Mouse (Mus musculus) ES-Bruce4 (cell line): ENCODE data around the gene Cdc20. TPM values are rescaled to one million over a fixed set of nuclear protein-coding genes. Genes with fewer than 3 reads are reported as not detected.

Experiments
- H3K27ac ChIP-seq: 2 replicates; pipeline ENCODE4 v1.5.1; 2012; ENCODE audit warnings: low read length, inconsistent platforms; ENCODE audit not compliant: insufficient read depth
- H3K27me3 ChIP-seq: 2 replicates; pipeline ENCODE4 v1.6.1; 2012; ENCODE audit warnings: mild to moderate bottlenecking, low read length, inconsistent platforms; ENCODE audit not compliant: control insufficient read depth, poor library complexity, insufficient read depth, severe bottlenecking
- H3K36me3 ChIP-seq: 2 replicates; pipeline ENCODE4 v1.6.1; 2012; ENCODE audit warnings: inconsistent platforms, mild to moderate bottlenecking, low read length, moderate library complexity; ENCODE audit not compliant: control insufficient read depth, poor library complexity, insufficient read depth, severe bottlenecking
- H3K4me1 ChIP-seq: one replicate; pipeline ENCODE4 v1.8.1; 2011; ENCODE audit warnings: low read length; ENCODE audit not compliant: control insufficient read depth, insufficient read depth
- H3K4me3 ChIP-seq: 2 replicates; pipeline ENCODE4 v1.5.1; 2011; ENCODE audit warnings: low read depth, mild to moderate bottlenecking, low read length
- H3K9ac ChIP-seq: 2 replicates; pipeline ENCODE4 v1.6.1; 2012; ENCODE audit warnings: low read depth, mild to moderate bottlenecking, inconsistent platforms; ENCODE audit not compliant: poor library complexity, severe bottlenecking
- H3K9me3 ChIP-seq: replicated peaks from 2 replicates; pipeline ENCODE4 v1.6.1; 2012; ENCODE audit warnings: mild to moderate bottlenecking, low read length, inconsistent platforms; ENCODE audit not compliant: control insufficient read depth, poor library complexity, insufficient read depth, severe bottlenecking
- CTCF ChIP-seq: IDR thresholded peaks from one replicate; pipeline ENCODE4 v1.8.1; 2011; ENCODE audit warnings: low read depth, low read length
- EP300 ChIP-seq: IDR thresholded peaks from 2 replicates; pipeline ENCODE4 v1.6.1; 2011; ENCODE audit warnings: low read depth, low read length; ENCODE audit not compliant: insufficient read depth
- POLR2A ChIP-seq: IDR thresholded peaks from one replicate; pipeline ENCODE4 v1.8.1; 2011; ENCODE audit warnings: low read length; ENCODE audit not compliant: insufficient read depth
- polyA plus RNA-seq: library from polyadenylated mRNA; stranded (reverse); fragments of >200 nt; gene quantifications from 2 replicates; pipeline ENCODE4 v1.2.4, GENCODE M21; 2011; ENCODE audit warnings: low read depth; ENCODE audit not compliant: missing spikeins, insufficient read depth, insufficient read length

Gene Cdc20
- polyA plus RNA-seq, 1 experiment, result 216 TPM

- Histone ChIP-seq H3K9me3 (no peaks in the 10 kb centered on the region), H3K9ac (no peak overlapping the region), H3K4me3 (no peak overlapping the region), H3K27ac (no peak overlapping the region), H3K36me3 (peaks cover 23% of the 10 kb centered on the region), H3K4me1 (no peaks in the 10 kb centered on the region), H3K27me3 (no peaks in the 10 kb centered on the region)
- TF ChIP-seq EP300 (no peak), CTCF (no peak), POLR2A (no peak)
Observed at GRCm38 (mm10) chr4:118395289-118395688, 41.9 kb downstream of the Cdc20 start.

- Histone ChIP-seq H3K9ac (no peak overlapping the region), H3K4me3 (no peak overlapping the region), H3K4me1 (no peaks in the 10 kb centered on the region), H3K27me3 (no peaks in the 10 kb centered on the region), H3K36me3 (peaks cover 21% of the 10 kb centered on the region), H3K27ac (no peak overlapping the region), H3K9me3 (no peaks in the 10 kb centered on the region)
- TF ChIP-seq POLR2A (no peak), EP300 (no peak), CTCF (no peak)
Observed at GRCm38 (mm10) chr4:118394505-118394904, 42.6 kb downstream of the Cdc20 start.

GRCm38 (mm10) chr4:118390146-118390545 is 47.0 kb downstream of the Cdc20 start:
- peaks cover 9% of the 10 kb centered on the region for H3K36me3 ChIP-seq
- no peaks in the 10 kb centered on the region for H3K4me1 ChIP-seq
- no peak overlapping the region for H3K27ac ChIP-seq
- no peak for TF ChIP-seq EP300
- TF ChIP-seq CTCF, result no peak
- no peak for TF ChIP-seq POLR2A
- no peaks in the 10 kb centered on the region for H3K9me3 ChIP-seq
- no peak overlapping the region for H3K4me3 ChIP-seq
- no peaks in the 10 kb centered on the region for H3K27me3 ChIP-seq
- no peak overlapping the region for H3K9ac ChIP-seq

- Histone ChIP-seq H3K36me3 (peaks cover 21% of the 10 kb centered on the region), H3K9ac (no peak overlapping the region), H3K9me3 (no peaks in the 10 kb centered on the region), H3K4me3 (no peak overlapping the region), H3K4me1 (no peaks in the 10 kb centered on the region), H3K27me3 (no peaks in the 10 kb centered on the region), H3K27ac (no peak overlapping the region)
- TF ChIP-seq CTCF, result no peak
- TF ChIP-seq POLR2A, result no peak
- no peak for TF ChIP-seq EP300
Observed at GRCm38 (mm10) chr4:118387316-118387715, 49.8 kb downstream of the Cdc20 start.

GRCm38 (mm10) chr4:118383271-118383670 is 53.9 kb downstream of the Cdc20 start:
- H3K36me3 ChIP-seq, result peaks cover 23% of the 10 kb centered on the region
- no peak overlapping the region for H3K27ac ChIP-seq

More at GRCm38 (mm10) chr4:118383271-118383670, 53.9 kb downstream of the Cdc20 start:
- H3K27me3 ChIP-seq, result no peaks in the 10 kb centered on the region
- H3K4me3 ChIP-seq, result no peak overlapping the region
- H3K9me3 ChIP-seq, result no peaks in the 10 kb centered on the region
- H3K9ac ChIP-seq, result no peak overlapping the region
- no peaks in the 10 kb centered on the region for H3K4me1 ChIP-seq
- no peak for TF ChIP-seq EP300

Other genes starting within 250 kb of the Cdc20 start
- 194 and 216 TPM in 2 replicates for gene Ptprf, start 145.9 kb downstream of the Cdc20 start, polyA plus RNA-seq
- 16.0 and 17.2 TPM in 2 replicates for gene Szt2, start 28.1 kb downstream of the Cdc20 start, polyA plus RNA-seq
- gene Med8, start 28.0 kb downstream of the Cdc20 start, polyA plus RNA-seq, result 76.1 and 87.3 TPM in 2 replicates
- gene Elovl1, start 9.3 kb downstream of the Cdc20 start, polyA plus RNA-seq, result 53.5 and 63.2 TPM in 2 replicates
- gene Mpl, start 20.2 kb upstream of the Cdc20 start, polyA plus RNA-seq, result not detected in 2 replicates
- gene Tie1, start 52.7 kb upstream of the Cdc20 start, polyA plus RNA-seq, result 0.19 and 0.26 TPM in 2 replicates
- 19.5 and 20.0 TPM in 2 replicates for gene 2610528J11Rik, start 89.6 kb upstream of the Cdc20 start, polyA plus RNA-seq
- gene Tmem125, start 106.7 kb upstream of the Cdc20 start, polyA plus RNA-seq, result 9.7 and 11.9 TPM in 2 replicates
- gene Cfap57, start 183.4 kb upstream of the Cdc20 start, polyA plus RNA-seq, result not detected in 2 replicates
- 126 and 137 TPM in 2 replicates for gene Ebna1bp2, start 183.4 kb upstream of the Cdc20 start, polyA plus RNA-seq
- not detected in 2 replicates for gene Olfr62, start 221.6 kb upstream of the Cdc20 start, polyA plus RNA-seq